Mouse (Mus musculus): ENCODE measurements around the gene 4930452B06Rik.

DNA sequence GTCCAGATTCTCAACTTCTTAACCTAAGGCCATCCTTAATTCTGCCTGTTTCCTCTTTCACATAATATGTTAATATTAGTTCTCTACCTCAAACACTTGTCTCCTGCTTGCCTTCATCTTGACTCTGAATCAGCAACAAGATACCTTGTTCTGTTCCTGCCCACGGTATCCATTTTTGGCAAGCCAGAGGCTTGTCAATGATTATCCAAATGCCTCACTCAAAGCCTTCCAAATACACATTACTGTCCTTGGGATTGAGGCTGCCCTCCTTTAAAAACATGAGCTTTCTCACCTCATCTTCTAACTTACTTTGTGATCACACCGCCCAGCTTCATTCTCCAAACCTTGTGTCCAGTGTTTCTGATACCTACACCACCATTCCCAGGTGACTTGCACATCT lies 170.3 kb downstream of the 4930452B06Rik start:
- TF ChIP-seq POLR2A (IDR thresholded peaks at IDR 0.05; ENCODE audit: borderline replicate concordance, low read depth, low read length) (no peak), CTCF (IDR thresholded peaks at IDR 0.05; ENCODE audit: low read depth, low read length) (no peak)
